Mouse (Mus musculus) layer of hippocampus, adult 2 months (tissue): ENCODE measurements at regions not wholly inside any gene's neighbourhood (a gene's known extent, or its start where the extent isn't known, plus 50 kb on each side); places are given as distances from the start of the nearest gene placed in this dataset.

Experiments
- DNase-seq, 2 experiments: peaks; one replicate each; pipeline ENCODE4 v3.0.0; 2022; ENCODE audit warnings: low spot score in 2 of 2
- H3K27ac ChIP-seq: fragments of 200-600 bp; 2 replicates; pipeline ENCODE4 v1.8.1; 2022
- H3K4me3 ChIP-seq: fragments of 200-600 bp; 2 replicates; pipeline ENCODE4 v1.8.1; 2022; ENCODE audit warnings: mild to moderate bottlenecking
- CTCF ChIP-seq: fragments of 200-600 bp; conservative IDR thresholded peaks from 2 replicates; pipeline ENCODE4 v1.8.1; 2022; ENCODE audit warnings: antibody characterized with exemption, mild to moderate bottlenecking, moderate library complexity

DNA sequence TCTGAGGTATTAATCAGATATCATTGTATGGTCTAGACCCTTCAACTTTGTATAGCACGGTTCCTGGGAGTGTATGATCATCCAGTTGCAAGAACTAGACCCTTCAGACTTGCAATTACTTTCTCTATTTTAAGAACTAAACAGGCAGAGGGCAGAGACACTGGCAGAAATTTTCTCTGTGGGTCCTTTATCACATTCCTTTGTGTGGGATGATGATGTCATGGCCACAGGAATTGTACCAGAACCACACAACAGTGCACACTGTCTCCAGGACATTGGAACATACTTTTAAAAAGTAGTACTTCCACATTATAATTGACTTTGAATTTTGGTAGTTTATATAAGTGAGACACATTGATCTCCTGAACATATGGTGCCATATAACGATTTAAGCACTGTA, 674.2 kb downstream of the Rfpl4b start:
- TF ChIP-seq CTCF: no peak
- H3K4me3 ChIP-seq: no peak overlapping the region
- H3K27ac ChIP-seq: no peak overlapping the region
- no peak for DNase-seq

DNA sequence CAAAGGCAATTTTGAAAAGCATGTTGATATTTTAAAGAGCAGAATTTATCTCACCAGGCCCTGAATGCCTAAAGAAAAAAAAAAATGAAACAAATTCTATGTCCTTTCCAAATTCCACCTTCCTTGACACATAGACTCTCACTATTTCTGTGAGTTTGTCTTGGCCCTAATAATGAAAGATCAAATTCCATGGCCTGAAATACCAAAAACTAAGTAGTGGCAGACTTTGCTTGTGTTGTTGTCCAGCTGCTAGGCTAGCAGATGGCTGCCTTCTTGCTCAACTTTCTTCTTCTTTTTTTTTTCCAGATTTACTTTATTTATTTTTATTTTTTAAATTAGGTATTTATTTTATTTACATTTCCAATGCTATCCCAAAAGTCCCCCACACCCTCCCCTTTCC, 682.4 kb downstream of the Rfpl4b start:
- Histone ChIP-seq H3K27ac (no peak overlapping the region), H3K4me3 (no peak overlapping the region)
- no peak for DNase-seq
- TF ChIP-seq CTCF: no peak

DNA sequence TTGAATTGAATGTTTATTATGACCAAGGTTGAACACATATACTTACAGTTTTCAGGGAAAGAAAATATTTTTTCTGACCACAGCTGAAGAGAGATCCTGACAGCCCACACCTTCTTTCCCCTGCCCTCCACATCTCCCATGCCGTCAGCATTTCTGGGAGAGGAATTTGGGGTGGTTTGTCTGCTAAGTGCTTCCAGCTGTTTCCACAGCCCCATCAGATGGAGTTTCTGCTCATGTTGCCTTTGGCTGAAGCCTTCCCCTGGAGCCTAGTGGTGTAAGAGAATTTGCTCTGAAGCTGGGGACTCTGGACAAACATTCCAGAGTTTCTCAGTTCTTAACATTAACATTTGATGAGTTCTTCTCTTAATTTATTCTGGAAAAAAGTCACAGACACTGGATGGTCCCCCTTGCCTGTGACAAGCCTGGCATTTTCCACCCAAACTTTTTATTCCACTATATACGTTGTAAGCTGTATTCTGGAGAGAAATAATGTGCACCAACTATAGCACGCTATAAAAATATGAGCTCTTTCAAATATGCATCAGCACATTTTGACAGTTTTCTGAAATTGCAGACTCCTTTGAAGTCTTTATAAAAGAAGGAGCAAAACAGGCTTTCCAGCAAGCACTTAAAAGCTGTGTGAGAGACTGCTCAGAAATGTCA, 699.5 kb downstream of the Rfpl4b start:
- TF ChIP-seq CTCF: no peak
- DNase-seq: no peak
- Histone ChIP-seq H3K27ac (no peak overlapping the region), H3K4me3 (no peak overlapping the region)

DNA sequence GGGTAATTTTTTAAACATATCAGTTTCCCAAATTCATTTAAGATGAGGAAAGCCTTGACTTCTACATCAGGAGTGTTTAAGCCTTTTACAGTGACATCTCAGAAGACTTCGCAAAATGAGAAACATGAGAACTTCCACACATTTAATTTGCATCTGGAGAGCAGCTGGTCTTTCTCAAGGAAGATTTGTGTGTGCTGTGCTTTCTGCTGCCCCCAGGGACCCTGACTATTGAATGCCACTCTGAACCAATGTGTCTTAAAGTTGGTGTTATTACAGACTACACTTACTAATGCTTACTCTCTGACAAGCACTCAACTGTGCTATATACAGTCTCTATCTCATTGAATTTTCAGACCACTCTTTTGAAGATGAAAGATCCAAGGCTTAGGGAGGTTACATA, 703.0 kb downstream of the Rfpl4b start:
- DNase-seq: no peak
- no peak overlapping the region for H3K4me3 ChIP-seq
- no peak overlapping the region for H3K27ac ChIP-seq
- no peak for TF ChIP-seq CTCF

DNA sequence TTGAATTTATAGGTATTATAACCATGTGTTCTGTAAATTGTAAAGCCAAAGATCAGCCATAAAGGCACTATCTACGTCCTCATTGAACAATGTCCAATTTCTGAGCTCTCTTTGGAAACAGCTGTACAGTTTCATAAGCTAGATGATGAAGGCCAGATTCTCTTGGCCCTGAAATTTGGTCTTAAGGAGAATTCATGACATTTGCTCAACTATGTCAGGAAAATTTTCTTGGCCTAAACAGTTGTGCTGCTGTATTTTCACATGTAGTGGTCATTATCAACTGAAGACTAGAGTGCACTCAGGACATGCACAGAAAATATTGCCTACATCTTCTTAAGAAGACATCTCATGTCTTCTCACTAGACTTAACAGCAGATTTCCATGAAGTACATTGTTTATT, 705.1 kb downstream of the Rfpl4b start:
- Histone ChIP-seq H3K4me3 (no peak overlapping the region), H3K27ac (no peak overlapping the region)
- no peak for TF ChIP-seq CTCF
- DNase-seq: no peak

DNA sequence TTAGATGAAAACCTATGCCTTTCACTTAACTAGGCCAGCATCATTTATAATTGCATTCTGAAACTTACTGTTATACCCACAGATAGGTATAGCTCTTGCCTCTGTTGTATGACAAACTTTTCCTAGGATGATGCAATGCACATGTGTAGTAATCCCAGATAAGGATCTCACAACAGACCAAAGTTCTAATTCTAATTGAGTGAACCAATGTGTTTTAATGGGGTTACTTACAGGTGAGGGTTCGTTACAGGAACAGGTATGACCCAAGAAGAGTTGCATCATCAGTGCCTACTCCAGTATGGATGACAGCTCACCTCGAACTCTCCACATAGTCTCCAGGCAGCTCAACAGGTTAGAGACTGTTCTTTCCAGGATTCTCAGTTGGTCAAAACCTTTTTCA, 707.4 kb downstream of the Rfpl4b start:
- DNase-seq: no peak
- no peak overlapping the region for H3K4me3 ChIP-seq
- no peak overlapping the region for H3K27ac ChIP-seq
- no peak for TF ChIP-seq CTCF

DNA sequence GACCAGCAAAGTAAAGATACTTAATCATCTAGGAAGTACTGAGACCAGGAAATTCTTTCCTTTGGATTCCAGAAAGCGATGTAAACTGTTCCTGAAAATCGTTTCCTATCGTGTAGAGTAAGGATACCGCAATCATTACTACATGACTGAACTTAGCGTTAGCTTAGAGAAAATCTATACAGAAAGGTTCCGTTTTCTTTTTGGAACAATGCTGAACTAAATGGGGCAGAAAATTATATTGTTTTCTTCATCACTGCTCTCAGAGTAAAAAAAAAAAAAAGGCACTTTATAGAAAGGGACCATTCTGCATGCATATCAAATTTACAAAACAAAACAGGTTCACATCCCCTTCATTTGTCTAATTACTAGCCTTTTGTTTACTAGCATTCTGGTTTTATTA, 713.0 kb downstream of the Rfpl4b start:
- Histone ChIP-seq H3K4me3 (no peak overlapping the region), H3K27ac (no peak overlapping the region)
- TF ChIP-seq CTCF: no peak
- DNase-seq: no peak

DNA sequence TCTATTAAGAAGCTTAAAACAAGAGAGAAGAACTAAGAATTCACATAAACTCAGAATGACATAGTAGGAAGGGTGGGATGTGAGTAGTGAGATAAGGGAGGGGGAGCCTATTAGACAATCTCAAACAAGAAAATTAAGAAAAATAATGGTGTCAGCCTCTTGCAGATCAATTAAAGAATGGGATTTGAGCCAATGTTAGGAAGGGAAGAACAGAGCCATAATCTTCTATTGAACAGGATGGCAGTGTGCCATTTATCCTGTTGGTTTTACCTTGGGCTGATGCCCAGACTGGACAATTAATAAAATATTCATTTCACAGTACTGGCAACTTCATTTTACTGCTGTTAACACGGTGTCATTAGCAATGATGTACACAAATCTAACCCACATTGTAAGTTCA, 718.0 kb downstream of the Rfpl4b start:
- no peak for TF ChIP-seq CTCF
- Histone ChIP-seq H3K27ac (no peak overlapping the region), H3K4me3 (no peak overlapping the region)
- no peak for DNase-seq

DNA sequence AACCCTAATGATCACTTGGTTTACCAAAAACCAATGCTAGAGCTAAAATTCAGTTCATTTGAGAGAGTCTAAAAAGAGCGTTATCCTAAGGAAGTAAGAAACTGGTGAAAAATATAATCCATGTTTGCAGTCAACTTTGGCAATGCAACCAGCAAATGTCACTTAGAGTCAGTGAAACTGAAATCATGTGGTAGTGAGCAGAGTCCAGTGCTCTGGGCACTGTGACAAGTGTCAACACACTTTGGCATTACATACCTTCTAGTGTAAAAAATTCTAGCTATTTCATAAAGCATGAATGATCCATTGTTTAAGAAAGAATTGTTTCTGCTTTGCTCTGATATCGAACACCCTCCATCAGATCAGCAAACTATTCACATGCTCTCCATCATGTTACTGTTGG, 743.1 kb downstream of the Rfpl4b start:
- no peak for TF ChIP-seq CTCF
- no peak overlapping the region for H3K4me3 ChIP-seq
- no peak for DNase-seq
- no peak overlapping the region for H3K27ac ChIP-seq

DNA sequence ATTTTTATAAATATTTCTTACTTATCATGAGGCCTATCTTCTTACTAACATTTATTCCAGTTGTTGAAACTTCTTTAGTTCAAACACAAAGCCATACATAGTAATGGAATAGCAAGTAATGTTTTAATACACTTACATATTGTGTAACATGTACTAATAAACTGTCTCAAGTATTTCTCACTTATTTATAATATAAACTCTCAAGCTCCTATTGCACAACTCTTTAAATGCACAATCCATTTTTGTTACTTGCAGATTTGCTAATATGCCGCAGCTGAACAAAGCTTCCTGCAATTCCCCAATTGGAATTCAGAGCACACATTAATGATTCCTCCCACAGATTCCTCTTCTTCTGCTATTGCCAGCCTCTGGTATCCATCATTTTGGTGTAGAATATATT, 749.2 kb downstream of the Rfpl4b start:
- no peak for TF ChIP-seq CTCF
- Histone ChIP-seq H3K27ac (no peak overlapping the region), H3K4me3 (no peak overlapping the region)
- no peak for DNase-seq

DNA sequence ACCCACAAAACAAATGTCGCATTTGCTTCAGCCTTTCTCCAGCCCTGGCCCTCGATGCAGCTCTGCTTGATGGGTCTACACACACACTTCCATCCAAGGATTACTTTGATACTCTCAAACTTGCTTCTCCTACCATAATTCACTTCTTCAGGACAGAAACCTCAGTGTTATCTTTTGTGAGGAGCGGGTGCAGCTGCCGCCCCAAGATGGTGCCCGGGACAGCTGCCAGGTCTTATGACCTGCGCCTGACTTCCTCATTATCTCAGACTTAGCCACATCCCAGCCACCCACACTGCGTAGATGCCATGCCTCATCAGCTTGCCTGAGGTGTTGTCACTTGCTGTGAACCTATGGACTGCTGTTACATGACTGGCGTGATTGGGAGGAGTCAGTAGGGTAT, 762.5 kb downstream of the Rfpl4b start:
- Histone ChIP-seq H3K4me3 (no peak overlapping the region), H3K27ac (no peak overlapping the region)
- no peak for DNase-seq

DNA sequence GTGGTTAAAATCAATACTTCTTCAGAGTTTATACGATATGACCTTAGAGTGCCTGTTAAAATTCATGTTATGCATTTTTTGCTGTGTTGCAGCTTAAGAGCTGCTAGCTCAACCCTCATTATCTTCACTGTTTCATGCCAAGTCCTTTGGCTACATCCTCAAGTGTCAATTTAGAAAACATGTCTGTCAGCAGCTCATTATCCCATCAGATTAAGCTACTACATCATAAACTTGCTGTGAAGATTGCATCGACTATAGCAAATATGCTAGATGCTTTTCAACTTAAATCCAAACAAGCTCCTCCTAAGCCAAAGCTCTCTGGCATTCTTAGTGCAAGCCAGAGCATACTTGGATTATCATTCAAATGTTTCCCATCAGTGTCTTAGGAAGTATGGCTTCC, 811.1 kb downstream of the Rfpl4b start:
- Histone ChIP-seq H3K27ac (no peak overlapping the region), H3K4me3 (no peak overlapping the region)
- DNase-seq: no peak
- no peak for TF ChIP-seq CTCF

More for the DNA sequence above, 762.5 kb downstream of the Rfpl4b start:
- no peak for TF ChIP-seq CTCF

DNA sequence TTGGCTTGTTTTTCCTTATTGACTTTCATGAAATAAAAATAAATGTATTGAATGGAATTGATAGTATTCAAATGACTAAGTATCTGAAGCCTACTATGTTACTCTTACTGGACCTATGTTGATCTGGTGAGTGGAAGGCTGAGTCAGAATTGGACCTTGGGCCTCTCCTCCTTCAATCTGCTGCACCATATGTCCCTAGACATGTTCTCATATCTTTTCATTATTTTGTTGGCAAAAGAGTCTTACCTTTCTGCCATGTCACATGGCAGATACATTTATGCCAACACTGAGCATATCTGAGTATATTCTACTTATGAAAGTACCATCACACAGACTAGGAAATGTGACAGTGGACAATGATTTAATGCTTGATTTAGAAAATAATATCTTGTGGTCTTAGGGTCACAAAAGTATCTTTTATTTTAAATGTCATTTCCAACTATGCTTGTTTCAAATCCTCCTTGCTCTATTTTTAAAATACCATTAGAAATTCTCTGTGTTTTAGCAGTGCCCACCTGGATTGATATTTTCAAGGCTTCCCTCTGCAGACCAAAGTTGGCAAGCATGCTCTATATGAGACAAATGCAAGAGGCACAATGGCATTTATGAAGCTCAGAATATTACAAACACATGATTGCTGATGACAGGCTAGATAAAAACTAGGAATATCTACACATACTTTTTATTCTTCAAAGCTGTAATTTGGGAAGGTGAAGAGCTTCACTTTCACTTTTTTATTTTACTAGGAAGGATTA, 825.7 kb downstream of the Rfpl4b start:
- H3K4me3 ChIP-seq: no peak overlapping the region
- no peak for DNase-seq
- H3K27ac ChIP-seq: no peak overlapping the region
- TF ChIP-seq CTCF: no peak
